Mouse (Mus musculus): ENCODE results near the gene Srpk1.

DNA sequence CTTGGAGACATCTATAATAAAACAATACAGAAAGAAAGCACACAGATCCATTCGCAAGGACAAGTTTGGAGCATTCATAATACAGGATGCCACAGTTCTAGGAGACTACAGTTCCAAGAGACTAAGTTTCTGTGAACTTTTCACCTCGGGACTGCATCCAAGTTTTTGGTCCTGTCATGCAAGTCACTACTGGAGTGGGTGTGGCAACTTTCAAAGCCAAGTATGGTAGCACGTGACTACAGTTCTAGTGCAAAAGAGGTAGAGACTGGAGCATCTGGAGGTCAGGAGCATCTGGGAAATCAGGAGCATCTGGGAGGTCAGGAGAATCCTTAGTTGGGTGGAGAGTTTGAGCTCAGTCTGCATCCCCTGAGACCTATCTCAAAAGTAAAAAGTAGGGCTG is 50.6 kb downstream of the Srpk1 start:
- TF ChIP-seq CTCF (IDR thresholded peaks at IDR 0.05; ENCODE audit: control insufficient read depth, insufficient read depth, insufficient read length): no peak
- no peak for TF ChIP-seq MAX (IDR thresholded peaks at IDR 0.05)
- TF ChIP-seq MYOG (IDR thresholded peaks at IDR 0.05; ENCODE audit: control insufficient read depth, extremely low read depth, insufficient read length): no peak

Measured in C2C12 (cell line).